Mouse (Mus musculus) thymus, adult 2 months (tissue): ENCODE measurements around the gene Ell2. TPM values are rescaled to one million over a fixed set of nuclear protein-coding genes. Genes with fewer than 3 reads are reported as not detected.

Source experiments
- DNase-seq: peaks from one replicate; pipeline ENCODE4 v3.0.0; 2021
- H3K27ac ChIP-seq: fragments of 200-500 bp; 2 replicates; pipeline ENCODE4 v1.5.1; 2012; ENCODE audit warnings: low read length, control low read depth; ENCODE audit not compliant: control insufficient read depth, insufficient read depth
- H3K27me3 ChIP-seq: fragments of 200-500 bp; 2 replicates; pipeline ENCODE4 v1.6.1; 2012; ENCODE audit warnings: mild to moderate bottlenecking, low read length, moderate library complexity, mixed read lengths; ENCODE audit not compliant: control insufficient read depth, insufficient read depth
- H3K36me3 ChIP-seq: fragments of 200-500 bp; 2 replicates; pipeline ENCODE4 v1.6.1; 2012; ENCODE audit warnings: mild to moderate bottlenecking, low read length, moderate library complexity; ENCODE audit not compliant: control insufficient read depth, insufficient read depth
- H3K4me1 ChIP-seq: fragments of 200-500 bp; replicated peaks from 2 replicates; pipeline ENCODE4 v1.6.1; 2012; ENCODE audit warnings: low read length; ENCODE audit not compliant: control insufficient read depth, insufficient read depth
- H3K4me3 ChIP-seq: fragments of 200-500 bp; 2 replicates; pipeline ENCODE4 v1.5.1; 2012; ENCODE audit warnings: mild to moderate bottlenecking, low read length, control low read depth, moderate library complexity; ENCODE audit not compliant: control insufficient read depth, insufficient read depth
- CTCF ChIP-seq: fragments of 200-500 bp; IDR thresholded peaks from 2 replicates; pipeline ENCODE4 v1.5.1; 2012; ENCODE audit warnings: mild to moderate bottlenecking, control low read depth, low read length, moderate library complexity, borderline replicate concordance; ENCODE audit not compliant: control insufficient read depth, poor library complexity, insufficient read depth; ENCODE audit errors: extremely low read depth
- POLR2A ChIP-seq: fragments of 200-500 bp; IDR thresholded peaks from 2 replicates; pipeline ENCODE4 v1.6.1; 2012; ENCODE audit warnings: mild to moderate bottlenecking, low read length, control low read depth, moderate library complexity; ENCODE audit not compliant: control insufficient read depth, poor library complexity, insufficient read depth; ENCODE audit errors: extremely low read depth
- WGBS: fragments of 180-500 bp; shearing (Covaris S2); methylation state at CpG from one replicate; pipeline ENCODE4 v1.1.7; 2018; 5-methylcytosine and 5-hydroxymethylcytosine counted together
- polyA plus RNA-seq: library from polyadenylated mRNA; depleted of rRNA; stranded (reverse); fragments of >200 nt; gene quantifications from 2 replicates; pipeline ENCODE4 v1.2.3, GENCODE M21; 2012

Gene Ell2
- polyA plus RNA-seq, 1 experiment = 2.2 TPM

DNA sequence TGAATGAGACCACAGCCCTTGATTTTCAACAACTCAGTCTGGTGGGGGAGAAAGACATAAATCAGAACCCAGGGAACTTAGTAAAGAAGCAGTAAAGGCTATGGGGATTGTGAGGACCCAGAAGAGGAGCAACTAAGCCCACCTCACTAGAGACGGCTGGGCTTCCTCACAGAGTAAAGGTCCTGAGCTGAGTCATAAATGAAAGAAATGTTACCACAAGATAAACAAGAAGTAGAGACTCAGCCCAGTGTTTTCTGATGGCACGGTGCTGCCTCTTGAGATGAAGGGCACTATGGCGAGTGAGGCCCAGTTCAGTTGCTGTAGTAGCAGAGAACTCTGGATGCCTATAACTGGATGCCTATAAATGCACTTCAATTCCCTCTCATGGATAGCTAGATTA, 32.4 kb downstream of the Ell2 start:
- Histone ChIP-seq H3K27ac (no peak overlapping the region), H3K27me3 (no peaks in the 10 kb centered on the region), H3K4me3 (no peak overlapping the region), H3K4me1 (no peaks in the 10 kb centered on the region), H3K36me3 (no peaks in the 10 kb centered on the region)
- 54% methylated on average over 3 of the region's 3 CpGs for WGBS
- TF ChIP-seq CTCF (no peak), POLR2A (no peak)
- no peak for DNase-seq

- Histone ChIP-seq H3K4me1 (no peaks in the 10 kb centered on the region), H3K27me3 (no peaks in the 10 kb centered on the region), H3K36me3 (no peaks in the 10 kb centered on the region), H3K4me3 (no peak overlapping the region), H3K27ac (no peak overlapping the region)
- DNase-seq = no peak
- no peak for TF ChIP-seq CTCF
- TF ChIP-seq POLR2A = no peak
- 86% methylated on average over 3 of the region's 3 CpGs for WGBS
These were observed 33.5 kb downstream of the Ell2 start for GRCm38 (mm10) chr13:75740018-75740417.

DNA sequence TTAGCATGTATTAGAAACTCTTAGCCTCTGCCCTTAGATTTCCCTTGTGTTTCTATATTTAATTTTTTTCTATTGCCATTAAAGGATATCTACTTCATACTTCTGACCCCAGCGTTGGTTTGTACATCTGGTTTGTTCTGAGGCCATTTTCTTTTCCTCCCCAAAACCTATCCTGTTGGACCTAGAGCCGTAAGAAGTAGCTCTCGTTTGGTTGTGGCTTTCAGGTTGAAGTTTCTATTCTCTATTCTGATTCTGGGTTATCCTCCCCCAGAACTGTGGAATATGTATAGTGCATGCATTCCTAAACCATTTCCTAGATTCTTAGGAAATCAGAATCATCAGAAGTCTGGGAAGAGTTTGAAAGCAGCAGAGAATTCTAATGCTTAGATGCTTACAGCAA, 34.6 kb downstream of the Ell2 start:
- TF ChIP-seq CTCF (no peak), POLR2A (no peak)
- 88% methylated on average over 3 of the region's 3 CpGs for WGBS
- H3K27ac ChIP-seq = no peak overlapping the region
- no peaks in the 10 kb centered on the region for H3K4me1 ChIP-seq
- H3K36me3 ChIP-seq = no peaks in the 10 kb centered on the region
- no peaks in the 10 kb centered on the region for H3K27me3 ChIP-seq
- no peak for DNase-seq
- no peak overlapping the region for H3K4me3 ChIP-seq

GRCm38 (mm10) chr13:75741736-75742729, 35.5 kb downstream of the Ell2 start:
- no peak overlapping the region for H3K4me3 ChIP-seq
- no peaks in the 10 kb centered on the region for H3K27me3 ChIP-seq
- no peak overlapping the region for H3K27ac ChIP-seq
- no peaks in the 10 kb centered on the region for H3K36me3 ChIP-seq
- H3K4me1 ChIP-seq = no peaks in the 10 kb centered on the region
- DNase-seq = no peak
- TF ChIP-seq POLR2A (no peak), CTCF (no peak)
- WGBS = 94% methylated on average over 12 of the region's 12 CpGs

DNA sequence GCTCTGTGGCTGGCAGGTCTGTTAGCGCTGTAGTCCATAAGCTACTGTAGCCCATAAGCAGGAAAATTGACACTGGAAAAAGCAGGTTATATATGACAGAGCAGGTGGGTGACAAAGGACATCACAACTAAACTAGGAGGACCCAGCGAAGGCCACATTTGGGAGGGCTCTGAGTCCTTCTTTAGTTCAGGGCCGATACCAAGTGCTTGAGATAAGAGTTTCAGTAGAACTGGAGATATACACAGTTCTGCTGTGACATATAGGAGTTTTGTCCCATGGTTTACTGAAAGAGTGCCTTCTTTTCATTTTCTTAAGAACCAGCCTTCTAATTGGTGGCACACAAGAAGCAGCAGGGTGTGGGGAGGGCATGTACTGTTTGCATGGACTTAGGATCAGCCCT, 36.4 kb downstream of the Ell2 start:
- 97% methylated on average over 3 of the region's 3 CpGs for WGBS
- Histone ChIP-seq H3K36me3 (no peaks in the 10 kb centered on the region), H3K4me3 (no peak overlapping the region), H3K4me1 (no peaks in the 10 kb centered on the region), H3K27me3 (no peaks in the 10 kb centered on the region), H3K27ac (no peak overlapping the region)
- no peak for DNase-seq
- TF ChIP-seq POLR2A = no peak
- TF ChIP-seq CTCF = no peak

DNA sequence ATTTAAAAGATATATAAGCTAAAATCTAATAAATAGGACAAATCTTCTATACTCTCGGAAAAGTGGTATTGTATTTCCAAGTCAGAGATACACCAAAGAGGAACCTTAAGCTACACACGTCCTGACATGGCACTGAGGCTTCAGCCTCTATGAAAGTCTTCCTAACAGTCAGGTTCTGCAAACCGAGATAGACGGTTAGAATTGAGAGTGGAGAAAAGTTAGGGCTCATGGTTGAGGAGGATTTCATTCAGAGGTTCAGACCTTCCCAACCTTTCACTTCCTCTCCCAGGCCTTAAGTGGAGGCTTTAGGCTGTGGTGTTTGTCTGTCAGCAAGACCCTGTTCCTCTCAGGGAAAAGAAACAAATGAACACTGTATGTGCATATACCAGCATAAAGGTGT, 37.5 kb downstream of the Ell2 start:
- H3K4me1 ChIP-seq = no peaks in the 10 kb centered on the region
- WGBS = 92% methylated on average over 4 of the region's 4 CpGs
- DNase-seq = no peak

GRCm38 (mm10) chr13:75745328-75745727, 38.8 kb downstream of the Ell2 start:
- Histone ChIP-seq H3K36me3 (no peaks in the 10 kb centered on the region), H3K27me3 (no peaks in the 10 kb centered on the region), H3K4me1 (no peaks in the 10 kb centered on the region), H3K4me3 (no peak overlapping the region), H3K27ac (no peak overlapping the region)
- no peak for DNase-seq
- TF ChIP-seq CTCF (no peak), POLR2A (no peak)

More for the DNA sequence above, 37.5 kb downstream of the Ell2 start:
- TF ChIP-seq CTCF (no peak), POLR2A (no peak)
- Histone ChIP-seq H3K36me3 (no peaks in the 10 kb centered on the region), H3K27me3 (no peaks in the 10 kb centered on the region), H3K4me3 (no peak overlapping the region), H3K27ac (no peak overlapping the region)
